Mouse (Mus musculus) adrenal gland, postnatal 14 days (tissue): ENCODE results near the gene 1700015F17Rik. TPM values are rescaled to one million over a fixed set of nuclear protein-coding genes. Genes with fewer than 3 reads are reported as not detected.
A peak's percentile ranks its signal among the peaks of the same experiment; 100 is the strongest.

Experiments used
- DNase-seq: peaks from one replicate; pipeline ENCODE4 v3.0.0; 2021; ENCODE audit warnings: mixed read lengths
- long read RNA-seq, 2 experiments: library from polyadenylated mRNA; stranded (forward); transcript quantifications; one replicate each; pipeline ENCODE4 v2.0.0; 2021
- total RNA-seq: library from RNA; stranded (reverse); gene quantifications from 2 replicates; pipeline ENCODE4 v1.2.3, GENCODE M21; 2021

The 1700015F17Rik gene
- not detected in 2 replicates for total RNA-seq
- long read RNA-seq, experiment 1: 0 reads
- long read RNA-seq, experiment 2: 0 reads

DNA sequence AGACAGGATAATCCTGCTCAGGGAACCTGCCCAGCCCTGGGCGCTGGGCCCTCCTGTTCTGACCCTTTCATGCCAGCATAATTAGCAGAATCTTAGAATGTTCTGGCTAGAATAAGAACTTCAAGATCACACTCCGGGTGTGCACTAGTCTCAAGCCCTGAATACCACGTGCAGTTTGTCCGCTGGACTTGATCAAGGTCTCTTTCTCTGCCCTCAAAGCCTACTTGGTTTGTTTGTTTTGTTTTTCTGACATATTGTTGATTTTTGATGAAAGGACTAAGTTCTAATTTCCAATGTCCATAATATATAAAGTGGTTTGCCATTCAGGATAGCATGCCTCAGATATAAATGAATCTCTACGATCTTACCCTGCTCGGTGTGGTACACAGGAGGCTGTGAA, at the start of gene 1700015F17Rik:
Gene 1700015F17Rik, minus strand, starts transcription at position 101 of the 400 bp plus-strand sequence.
- DNase-seq: no peak

DNA sequence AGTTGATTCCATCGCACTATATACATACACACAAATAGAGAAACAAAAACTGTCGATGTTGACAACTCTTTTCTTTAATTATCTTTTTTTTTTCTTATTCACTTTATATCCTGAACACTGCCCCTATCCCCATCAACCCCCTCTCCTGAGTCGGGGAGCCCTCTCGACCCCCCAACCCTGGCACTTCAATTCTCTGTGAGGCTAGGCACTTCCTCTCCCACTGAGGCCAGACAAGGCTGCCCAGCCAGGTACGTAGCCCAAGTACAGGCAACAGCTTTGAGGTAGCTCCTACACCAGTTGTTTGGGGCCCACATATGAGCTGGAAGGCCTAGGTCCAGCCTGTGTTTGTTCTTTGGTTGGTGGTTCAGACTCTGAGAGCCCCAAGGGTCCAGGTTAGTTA, 36.5 kb upstream of the 1700015F17Rik start:
- DNase-seq: no peak

DNA sequence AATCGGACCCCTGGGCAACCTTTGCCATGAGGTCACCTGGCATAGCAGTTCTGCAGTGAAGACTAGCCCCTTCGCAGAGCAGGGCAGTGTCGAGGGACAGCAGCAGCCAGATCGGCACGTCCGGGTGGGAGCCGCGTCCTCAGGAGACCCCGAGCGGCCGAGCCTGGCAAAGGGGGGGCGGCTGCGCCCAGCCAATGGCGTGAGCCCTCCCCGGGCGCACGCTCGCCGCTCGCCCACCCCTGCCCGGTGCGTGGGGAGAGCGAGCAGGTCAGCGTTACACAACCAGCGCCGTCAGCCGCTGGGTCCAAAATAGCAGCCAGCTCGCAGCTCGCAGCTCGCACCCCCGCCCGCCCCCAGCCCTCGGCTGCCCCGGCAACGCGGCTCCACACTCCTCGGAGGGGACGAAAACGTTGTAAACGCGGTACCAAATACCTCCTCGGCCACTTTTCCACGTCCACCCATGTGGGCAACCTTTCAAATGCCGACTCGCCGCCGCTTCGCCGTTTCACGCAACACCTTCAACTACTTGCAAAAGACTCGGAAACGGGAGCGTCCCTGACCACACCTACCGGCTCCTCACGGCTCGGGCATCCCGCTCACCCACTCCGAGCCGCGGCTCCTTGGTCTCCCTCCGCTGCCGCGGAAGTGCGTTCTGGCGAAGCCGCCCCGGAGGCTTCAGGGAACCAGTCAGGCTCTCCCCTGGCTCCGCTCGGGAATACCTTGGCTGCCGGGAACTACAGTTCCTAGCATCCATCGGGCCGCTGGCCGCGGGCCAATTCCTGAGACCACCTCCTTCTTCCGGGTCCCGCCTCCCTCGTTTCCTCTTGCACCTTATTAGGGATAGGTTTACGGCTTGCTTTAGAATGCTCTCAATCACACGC, 35.5 kb upstream of the 1700015F17Rik start, which contains the start of gene Cldn12:
Gene Cldn12, minus strand, starts transcription at position 763 of the 881 bp plus-strand sequence.
- DNase-seq: peak; percentile 98

DNA sequence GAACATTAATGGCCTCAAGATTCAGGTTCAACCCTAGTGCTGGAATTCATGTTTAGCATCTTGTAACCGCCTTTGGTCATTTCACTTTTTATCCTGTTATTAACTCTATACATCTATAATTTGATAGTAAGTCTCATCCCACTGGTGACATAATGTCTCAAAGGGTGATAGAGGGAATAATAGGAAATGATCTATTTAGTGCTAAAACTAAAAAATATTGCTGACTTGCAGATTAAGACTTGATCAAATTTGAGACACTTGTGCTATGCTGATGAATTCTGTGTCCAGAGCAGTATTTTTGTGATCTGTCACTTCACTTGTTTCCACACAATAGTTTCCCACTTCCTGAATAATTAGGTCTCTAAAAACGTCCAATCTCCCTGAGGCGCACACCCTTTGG, 32.5 kb upstream of the 1700015F17Rik start:
- DNase-seq: no peak

DNA sequence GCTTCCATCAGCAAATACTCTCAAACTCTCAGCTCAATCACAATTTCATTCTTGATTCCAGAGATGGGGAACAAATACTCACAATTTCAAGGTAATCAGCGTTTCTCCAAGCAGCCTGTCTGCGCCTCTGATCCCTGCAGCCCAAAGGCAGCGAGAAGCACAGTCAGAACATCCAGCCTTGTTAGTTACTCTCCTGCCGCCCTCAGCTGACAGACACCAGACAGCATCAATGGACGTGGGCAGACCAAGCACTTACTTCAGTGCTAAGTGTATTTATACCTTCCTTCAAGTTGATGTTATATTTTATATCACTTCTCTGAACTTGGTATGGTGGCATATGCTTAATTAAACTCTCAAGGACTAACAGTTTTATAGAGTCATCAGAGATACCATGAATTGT, 32.0 kb upstream of the 1700015F17Rik start:
- no peak for DNase-seq

DNA sequence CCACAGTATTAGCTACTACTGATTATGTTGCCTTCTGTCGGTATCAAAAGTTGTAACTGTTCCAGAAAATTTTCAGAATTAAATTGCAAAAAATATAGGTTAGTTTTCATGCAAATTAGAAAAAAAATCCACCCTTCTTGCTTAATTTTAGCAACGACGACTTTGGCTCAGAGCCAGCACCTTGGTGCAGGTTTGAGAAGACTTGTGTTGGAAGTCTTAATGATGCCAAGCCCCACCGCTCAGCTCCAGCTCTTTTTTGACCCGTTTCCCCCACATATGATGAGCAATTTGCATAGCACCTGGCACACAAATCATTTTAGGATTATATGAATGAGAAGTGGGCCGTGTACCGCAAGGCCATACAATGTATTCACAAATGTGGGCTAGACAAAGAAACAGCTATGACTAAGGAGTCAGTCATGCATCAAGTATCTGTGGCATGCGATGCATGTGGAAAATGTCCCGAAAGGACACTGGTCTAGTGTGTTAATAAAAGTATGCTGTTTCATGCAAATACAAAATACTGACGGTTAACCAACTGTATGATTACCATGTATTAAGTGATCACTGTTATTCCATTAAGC, 31.5 kb upstream of the 1700015F17Rik start:
- no peak for DNase-seq

DNA sequence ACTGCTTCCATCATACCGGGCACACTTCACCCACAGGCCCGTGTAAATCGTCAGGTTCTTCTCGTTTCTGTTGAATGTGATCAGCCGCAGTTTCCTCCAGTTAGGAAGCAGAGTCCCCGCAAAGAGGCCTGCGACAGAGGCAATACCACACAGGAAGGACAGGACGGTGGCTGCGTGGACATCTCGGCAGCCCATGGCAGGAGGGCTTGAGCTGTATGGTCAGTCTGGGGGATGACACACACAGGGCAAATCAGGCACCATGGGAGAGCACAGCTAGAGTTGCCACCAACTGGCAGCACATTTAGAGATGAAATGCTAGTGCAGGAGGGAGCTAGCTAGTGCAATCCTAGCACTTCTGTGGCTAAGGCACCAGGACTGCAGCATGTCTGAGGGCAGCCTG, 29.3 kb upstream of the 1700015F17Rik start:
- DNase-seq: no peak

DNA sequence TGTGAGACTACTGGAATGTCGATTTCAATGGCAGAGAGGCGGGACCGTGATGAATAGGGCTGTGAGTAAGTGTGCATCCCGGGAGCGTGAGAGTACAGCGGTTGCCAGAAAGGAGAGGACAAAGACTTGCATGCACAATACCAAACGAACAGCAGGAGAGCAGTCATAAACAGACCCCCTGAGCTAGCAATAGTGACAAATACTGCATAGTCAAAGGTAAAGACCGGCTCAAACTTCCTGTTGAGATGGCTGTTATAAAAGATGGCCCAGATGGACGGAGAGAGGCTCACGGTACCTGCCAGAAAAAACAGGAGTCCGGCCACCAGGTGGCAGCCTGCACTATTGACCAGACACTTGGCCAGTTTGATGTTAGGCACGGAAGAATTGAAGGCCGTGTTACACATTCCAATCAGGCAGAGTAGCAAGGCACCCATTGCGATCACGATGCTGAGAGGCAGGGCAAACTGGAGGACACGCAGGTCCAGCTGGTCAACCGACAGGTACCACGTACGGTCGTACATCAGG, 28.8 kb upstream of the 1700015F17Rik start:
- peak; percentile 79 for DNase-seq

DNA sequence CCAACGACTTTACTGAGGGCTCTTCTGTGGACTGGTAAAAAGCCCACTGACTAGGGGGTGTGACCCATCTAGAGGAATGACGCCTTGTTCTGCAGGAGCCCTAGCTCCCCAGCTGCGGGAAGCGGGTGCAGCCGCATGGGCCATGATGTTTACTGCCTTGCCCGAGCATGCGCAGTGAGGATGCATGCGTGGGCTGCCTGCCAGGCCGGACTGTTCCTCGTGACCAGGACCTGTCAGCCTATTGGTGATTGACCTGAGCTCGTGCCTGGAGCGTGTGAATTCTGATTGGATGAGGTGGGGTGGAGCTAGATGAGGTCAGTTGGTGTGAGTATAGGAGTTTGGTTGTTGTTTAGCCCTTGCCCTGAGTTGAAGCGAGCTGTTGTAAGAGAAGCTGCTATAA, 25.5 kb upstream of the 1700015F17Rik start:
- no peak for DNase-seq

DNA sequence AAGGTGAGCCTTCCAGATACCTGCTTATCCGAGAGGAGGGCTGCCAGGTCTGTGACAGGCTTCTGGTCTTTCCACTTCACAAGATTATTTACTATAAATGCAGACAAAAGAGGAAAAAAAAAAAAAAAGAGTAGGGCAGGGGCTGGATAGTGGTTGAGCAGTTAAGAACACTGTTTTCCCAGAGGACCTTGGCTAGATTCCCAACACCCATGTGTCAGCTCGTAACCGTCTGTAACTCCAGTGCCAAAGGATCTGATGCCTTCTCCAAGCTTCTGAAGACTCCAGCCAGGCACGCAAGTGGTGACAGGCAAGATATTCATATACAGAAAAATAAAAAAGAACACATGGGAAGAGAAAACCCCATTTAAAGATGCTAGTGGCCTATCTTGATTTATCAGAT, 24.4 kb upstream of the 1700015F17Rik start:
- peak; percentile 39 for DNase-seq

DNA sequence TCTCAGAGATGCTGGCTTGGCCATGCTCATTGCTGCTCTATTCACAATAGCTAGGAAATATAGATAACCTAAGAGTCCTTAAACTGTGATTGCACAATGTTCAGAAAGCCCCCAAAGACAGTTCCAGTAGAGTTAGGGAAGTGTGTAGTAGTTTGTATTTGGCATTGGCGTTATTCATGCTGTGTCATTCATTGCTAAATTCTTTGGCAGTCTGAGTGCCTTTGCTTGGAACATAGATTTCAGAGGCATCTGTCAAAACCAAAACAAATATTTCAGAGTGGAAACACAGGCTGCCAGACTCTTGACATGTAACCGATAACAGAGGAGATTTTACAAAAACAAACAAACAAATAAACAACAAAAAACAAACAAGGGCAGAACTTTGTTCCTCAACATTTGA, 22.6 kb upstream of the 1700015F17Rik start:
- no peak for DNase-seq

DNA sequence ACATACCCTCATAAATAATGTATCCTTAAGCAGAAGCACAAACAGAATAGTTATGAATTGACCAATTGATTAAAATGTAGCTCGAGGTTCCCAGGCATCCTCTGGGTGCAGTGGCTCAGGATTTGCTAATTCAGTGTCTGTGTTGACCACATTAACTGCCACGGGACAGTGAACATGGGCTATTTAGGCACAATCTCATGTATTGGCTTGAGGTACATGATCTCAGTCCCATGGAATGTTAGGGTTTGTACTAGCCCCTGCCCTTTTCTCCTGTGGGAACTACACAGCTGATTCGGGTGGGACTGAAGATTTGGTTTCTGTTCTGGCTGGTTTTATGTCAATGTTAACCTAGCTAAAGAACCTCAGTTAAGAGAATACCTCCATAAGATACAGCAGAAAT, 17.4 kb upstream of the 1700015F17Rik start:
- no peak for DNase-seq

DNA sequence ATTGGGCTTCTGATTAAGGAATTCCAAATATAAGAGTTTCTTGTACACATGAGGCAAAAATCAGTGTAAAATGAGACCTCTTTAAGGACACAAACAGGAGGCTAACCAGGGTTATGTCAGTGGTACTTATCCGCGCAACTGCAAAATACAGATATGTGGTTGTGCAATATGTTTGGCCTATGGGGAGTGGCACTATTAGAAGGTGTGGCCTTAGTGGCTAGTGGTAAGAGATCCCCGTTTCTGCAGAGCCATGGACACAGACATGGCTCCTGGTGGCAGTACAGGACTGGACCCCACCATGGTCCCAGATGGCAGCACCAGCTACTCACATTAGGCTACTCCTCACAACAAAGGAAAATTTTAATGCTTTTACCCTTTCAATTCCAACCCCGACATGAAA, 16.1 kb upstream of the 1700015F17Rik start:
- no peak for DNase-seq

DNA sequence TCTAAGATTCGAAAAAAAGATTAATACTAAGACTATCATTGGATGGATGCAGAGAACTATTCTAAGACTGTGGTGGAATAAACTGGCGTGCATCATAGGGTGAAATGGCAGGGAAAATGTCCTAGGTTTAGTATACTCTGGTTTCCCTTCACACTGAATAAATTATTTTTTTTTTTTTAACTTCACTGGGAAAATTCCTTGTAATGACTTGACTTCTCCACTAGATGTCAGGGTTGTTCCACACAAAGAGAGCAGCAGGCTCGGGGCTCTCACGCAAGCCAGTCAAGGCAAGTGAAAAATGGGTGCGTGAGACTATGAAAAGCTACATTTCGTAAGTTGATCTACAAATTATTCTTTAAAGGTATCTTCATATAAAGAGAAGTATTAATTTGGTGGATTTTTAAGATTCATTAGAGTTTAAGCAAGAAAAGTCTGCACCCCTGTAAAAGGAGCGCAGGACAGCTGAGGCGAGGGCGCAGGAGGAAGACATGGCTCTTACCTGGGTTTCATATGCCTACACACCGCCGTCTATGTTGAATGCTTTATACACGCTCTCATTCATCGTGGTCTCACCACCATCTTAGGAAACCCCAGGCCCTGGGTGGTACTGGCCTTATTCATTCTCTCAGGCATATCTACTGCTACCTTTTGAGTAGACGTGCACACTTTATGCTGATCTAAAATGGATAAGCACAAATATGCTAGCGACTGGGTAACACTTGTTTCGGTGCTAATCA, 15.5 kb upstream of the 1700015F17Rik start:
- DNase-seq: peak; percentile 40

DNA sequence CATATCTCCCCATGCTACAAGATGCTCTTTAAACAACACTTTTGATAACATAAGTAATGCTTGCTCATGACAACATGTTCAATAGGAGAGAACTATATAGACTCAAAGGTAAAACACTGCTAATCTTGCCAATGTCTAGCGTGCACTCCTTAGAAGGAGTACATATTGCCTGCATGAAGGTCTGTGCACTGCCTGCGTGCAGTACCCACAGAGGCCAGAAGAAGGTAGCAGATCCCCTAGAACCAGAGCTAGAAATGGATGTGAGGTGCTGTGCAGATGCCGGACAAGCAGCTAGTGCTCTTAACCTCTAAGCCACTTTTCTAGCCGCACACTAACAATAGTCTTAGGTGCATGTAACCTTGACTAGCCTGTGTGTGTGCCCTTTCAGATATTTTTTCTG, 13.2 kb upstream of the 1700015F17Rik start:
- DNase-seq: no peak

DNA sequence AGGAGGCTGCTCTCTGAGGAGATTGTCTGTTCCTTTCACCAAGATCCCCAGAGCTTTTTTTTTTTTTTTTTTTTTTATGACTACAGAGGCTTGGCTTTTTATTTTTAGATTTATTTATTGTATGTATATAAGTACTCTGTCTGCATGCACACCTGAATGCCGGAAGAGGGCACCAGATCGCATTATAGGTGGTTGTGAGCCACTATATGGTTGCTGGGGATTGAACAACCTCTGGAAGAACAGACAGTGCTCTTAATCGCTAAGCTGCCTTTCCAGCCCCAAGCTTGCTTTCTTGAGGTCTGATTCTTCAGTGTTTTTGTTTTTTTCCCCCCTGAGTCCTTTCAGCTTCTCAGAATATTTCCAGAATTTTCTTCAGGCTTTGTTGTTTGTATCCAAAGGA, 7.1 kb upstream of the 1700015F17Rik start:
- DNase-seq: no peak

DNA sequence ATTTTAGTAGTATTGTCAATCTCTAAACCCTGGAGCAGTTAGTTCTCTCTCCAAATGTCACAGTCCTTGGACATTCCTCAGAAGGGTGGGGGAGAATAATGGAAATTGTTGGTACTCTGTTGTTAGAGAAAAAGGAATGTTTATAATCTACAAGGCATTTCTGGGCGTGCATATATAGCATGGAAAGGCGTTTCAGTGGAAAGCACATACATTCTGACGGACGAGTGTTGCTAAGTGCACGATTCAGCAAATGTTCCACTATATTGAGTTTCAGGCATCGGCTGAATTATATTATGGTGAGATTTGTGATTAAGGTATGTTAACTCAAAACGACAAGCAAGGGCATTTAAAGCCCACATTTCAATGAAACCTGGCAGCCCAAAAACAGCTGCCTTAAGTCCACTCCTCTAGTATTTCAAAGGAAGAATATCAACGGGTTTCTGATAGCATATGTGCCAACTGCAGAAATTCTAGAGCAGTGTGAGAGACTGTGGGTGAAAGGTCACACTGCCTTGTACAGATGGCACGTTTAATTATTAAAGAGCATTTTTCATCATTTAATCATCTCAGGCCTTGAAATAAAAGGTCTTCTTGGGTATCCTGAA, 4.4 kb upstream of the 1700015F17Rik start:
- DNase-seq: no peak

DNA sequence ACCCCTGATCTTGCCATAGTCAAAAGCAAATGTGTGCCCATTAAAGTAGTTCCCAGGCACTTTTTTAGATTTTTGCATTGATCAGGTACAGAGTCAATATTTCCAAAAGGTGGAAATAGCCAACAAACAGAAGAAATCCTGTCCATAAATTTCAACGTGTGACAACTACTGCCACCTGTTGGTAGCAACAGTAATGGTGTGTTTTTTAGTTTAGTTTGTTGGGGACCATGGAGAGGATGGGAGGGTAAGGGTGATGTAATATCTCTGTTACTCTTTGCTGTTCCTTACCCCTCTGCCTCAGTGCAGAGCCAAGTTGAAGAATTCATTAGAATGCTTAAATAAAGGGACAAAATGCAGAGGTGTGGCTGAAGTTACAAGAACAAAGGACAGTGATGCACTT, 2.7 kb upstream of the 1700015F17Rik start:
- no peak for DNase-seq

DNA sequence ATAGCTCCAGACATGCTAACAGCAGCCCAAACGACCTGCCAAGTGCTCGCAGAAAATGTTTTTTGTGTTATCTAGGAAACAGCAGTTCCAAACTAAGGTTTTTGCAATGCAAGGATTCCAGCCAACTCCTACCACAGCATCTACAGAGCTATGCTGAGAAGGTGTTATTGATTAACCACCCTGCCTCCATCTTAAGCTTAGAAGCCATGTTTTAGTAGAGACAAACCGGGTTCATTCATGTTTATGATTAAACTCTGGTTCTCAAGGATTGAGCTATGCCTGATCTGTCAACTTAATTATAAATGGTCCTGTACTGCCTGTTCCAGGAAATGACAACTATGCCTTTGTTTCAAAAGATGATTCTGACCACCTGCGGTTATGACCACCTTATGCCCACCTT, 2.8 kb downstream of the 1700015F17Rik start:
- DNase-seq: no peak

DNA sequence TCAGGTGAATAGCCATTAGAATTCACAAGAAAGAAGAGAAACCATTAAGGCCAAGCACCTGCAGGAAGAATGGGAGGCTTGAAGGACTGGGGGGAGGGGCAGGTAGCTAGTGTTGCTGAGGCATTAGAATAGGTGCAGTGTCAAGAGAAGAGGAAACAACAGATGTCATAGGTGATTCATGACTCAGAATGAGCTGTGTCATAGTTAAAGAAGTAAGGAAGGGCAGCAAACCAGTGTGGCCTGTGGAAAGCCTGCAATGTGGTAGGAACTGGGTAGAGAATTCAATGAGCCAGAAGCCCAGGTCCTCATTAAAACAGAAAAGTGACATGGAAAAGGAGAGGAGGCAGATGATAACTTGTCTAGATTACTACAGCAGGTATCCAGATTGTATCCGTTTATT, 13.7 kb downstream of the 1700015F17Rik start:
- no peak for DNase-seq

DNA sequence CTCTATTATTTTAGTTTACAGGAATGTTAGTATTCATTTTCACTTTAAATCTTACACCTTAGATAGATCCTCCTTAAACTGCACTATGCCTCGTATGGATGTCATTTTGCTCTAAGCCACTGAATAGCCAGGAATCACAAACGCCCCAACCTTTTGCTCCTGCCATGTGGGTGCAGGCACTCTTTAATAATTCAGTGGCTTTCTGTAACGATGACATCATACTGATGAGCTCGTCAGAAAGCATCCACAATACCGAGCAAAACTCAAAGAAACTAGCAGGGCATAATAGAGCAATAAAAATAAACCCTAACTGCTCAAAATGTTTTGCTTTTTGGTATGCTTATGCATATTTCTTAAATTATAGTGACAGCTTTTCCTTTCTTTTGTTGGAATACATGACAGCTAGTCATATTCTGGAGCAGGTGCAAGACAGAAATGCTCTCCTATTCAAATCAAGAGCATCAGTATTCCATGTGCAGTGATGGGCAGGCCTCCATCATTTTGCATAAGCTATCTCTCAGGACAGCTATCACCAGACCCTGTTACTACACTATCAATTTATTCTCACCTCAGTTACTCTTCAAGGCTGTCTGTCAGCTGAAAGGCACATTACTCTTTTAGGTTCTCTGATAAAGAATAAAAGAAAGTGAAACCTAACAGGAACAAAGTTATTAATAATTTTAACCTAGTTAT, 47.1 kb downstream of the 1700015F17Rik start:
- DNase-seq: no peak

DNA sequence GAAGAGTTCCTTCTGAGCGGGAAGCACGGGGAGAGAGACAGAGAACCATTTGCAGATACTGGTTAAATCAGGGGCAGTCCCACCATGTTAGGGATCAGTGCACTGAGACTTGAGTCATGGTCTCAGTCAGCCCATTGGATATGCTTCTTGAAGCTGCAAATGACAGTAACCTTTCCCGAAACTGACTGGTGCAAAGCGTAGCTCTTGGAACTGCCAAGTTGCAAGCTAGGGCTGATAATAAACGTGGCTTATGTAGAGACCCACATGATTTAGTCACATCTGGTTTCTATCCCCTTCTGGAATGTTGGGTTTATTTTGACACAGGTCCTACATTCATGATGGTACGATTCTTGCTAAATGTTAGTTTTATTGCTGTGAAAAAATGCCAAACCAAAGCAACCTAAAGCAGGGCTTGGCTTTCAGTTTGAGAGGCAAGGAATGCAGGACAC, 55.2 kb downstream of the 1700015F17Rik start:
- no peak for DNase-seq
